Mouse (Mus musculus): Measurements from ENCODE around the gene Rbm28.

- TF ChIP-seq CTCF (IDR thresholded peaks at IDR 0.05; ENCODE audit: low read depth, low read length): no peak
- no peak for TF ChIP-seq POLR2A (IDR thresholded peaks at IDR 0.05; ENCODE audit: borderline replicate concordance, low read depth, low read length)
Observed at GRCm38 (mm10) chr6:29210231-29210936, 45.6 kb upstream of the Rbm28 start.

Data from bone marrow macrophage, adult 2 months (primary cell).